Mouse (Mus musculus): ENCODE results near the gene Gpa33.
"Not testable (repeated sequence)": the region's sequence is repeated elsewhere in the genome, so short reads cannot be mapped to it uniquely, and the experiment has no call there.

Gene Gpa33

DNA sequence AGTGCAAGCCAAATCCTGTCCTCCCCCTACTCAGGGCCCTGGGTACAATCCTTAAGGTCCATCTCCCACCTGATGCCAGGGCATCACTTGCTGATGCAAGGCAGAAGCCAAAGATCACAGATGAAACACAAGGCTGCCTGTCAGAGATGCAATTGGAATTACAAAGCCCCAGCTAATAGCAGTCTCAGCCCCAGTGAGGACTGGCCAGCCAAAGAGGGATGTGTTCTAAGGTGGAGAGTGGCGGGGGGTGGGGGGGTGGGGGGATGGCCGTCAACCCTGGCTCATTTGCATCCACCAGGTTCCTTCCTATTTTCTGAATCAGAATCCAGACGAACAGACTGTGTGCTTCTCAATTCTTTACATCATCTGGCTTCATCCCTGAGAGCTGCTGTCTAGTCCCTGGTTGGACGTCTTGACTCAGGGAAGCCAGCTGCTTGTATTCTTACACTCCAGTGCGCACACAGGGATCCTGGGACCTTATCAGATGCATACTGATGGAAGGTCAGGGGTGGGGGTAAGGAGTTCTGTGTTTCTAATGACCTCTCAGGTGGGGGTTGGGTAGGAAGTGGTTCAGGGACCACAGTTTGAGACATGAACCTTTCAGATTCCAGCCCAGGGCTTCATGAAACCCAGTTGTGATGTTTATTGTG lies 5.2 kb downstream of the Gpa33 start:
- DNase-seq = no peak

DNA sequence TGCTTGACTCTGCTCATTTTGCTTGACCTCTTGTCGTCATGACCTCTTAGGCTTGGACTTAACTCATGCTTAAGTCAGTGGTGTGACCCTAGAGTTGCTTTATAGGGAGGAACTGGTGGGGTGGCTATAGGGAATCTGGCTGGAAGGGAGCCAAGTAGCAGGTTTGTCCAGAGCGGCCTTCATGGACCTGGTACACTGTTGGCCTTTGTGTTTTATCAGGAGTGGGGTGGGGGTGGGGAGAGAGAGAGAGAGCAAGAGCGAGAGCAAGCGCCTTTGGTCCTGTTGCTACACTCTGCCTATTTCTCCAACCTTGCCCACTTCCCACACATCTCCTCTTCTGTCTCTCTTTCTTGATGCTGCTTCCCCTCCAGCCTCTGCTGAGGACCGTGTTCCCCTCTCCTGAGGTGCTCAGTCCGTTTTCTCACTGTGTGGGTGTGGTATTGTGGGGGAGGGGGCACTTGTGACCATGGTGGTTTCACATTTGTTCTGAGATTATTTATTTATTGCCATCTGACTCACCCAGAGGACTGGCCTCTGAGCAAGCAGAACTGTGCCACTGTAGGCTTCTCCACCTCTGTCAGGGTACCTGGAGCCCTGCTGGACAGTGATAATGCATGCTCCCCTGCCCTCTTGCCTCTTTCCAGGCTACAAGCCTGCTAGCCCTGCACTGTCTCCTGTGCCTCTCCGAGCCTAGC lies 7.4 kb downstream of the Gpa33 start:
- DNase-seq = peak in 1 of 2 experiments; percentile 48

DNA sequence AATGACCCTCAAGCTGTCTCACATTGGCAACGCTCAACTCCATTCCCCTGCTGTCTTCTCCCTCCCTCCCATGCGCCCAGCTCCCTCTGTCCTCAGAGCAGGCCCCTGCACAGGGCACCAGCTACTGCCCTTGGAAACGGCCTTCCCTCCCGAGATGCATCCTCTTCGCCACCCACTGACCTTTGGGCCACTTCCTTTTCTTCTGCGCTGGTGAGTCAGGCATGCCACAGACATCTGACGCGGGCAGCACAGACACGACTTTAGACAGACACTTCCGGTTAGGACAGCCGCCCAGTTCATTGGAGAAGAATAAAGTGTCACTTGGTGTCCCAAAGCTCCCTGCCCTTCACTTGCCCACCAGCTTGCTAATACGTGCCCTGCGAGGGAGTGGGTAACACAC lies 8.1 kb downstream of the Gpa33 start:
- peak; percentile 73 to 74 for DNase-seq

DNA sequence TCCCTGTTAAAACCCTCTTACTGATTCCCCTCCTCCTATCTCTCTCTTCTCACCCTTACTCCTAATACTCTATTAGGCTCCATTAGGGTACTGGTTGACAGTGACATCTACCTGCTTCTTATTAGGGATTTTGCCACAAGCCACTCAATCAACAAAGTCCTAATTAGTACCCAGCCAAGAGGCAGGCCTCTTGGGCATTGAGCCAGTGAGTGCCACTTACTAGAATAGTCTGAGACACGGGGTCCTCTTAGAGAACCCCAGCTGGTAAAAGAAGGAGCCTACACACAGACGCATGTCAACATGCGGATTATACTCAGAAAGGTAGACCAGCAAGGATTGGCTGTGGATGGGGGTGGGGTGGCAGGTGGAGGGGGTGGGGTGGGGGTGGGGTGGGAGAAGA lies 9.1 kb downstream of the Gpa33 start:
- no peak for DNase-seq

DNA sequence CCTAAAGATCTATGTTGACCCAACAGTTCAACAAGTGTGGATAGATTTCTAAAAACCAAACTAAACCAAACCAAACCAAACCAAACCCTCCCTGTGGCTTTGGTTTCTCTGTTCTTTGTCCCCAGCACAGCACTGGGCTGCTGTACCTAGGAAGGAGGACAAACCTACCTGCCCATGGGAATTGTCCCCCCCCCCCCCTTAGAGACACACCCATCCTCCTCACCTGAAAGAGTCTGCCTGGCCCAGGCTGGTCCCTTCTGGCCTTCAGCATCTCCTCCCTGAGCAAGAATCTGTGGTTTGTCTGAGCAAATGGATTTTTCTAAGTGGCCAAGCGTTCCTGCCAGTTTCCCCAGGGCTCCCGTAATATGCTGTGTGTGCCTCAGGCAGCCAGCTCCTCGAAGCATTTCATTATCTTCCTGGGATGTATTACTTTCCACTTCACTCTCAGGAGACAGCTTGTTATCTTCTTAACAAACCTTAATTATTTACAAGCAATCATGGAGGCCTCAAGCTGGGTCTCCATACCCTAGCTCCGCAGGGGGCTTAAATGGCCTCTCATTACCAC lies 9.7 kb downstream of the Gpa33 start:
- DNase-seq = no peak

DNA sequence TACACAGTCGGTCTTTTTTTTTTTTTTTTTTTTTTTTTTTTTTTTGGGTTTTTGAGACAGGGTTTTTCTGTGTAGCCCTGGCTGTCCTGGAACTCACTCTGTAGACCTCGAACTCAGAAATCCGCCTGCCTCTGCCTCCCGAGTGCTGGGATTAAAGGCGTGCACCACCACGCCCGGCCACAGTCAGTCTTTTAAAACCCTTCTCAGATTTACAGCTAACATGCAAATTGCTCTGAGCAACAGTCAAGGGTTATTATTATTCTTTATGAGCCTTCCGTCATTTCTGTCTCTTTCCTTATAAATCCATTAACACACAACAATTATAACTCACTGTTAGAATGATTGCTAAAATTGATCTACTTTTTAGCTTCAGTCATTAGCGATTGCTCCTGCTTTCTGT lies 11.8 kb downstream of the Gpa33 start:
- DNase-seq = not testable (repeated sequence)

DNA sequence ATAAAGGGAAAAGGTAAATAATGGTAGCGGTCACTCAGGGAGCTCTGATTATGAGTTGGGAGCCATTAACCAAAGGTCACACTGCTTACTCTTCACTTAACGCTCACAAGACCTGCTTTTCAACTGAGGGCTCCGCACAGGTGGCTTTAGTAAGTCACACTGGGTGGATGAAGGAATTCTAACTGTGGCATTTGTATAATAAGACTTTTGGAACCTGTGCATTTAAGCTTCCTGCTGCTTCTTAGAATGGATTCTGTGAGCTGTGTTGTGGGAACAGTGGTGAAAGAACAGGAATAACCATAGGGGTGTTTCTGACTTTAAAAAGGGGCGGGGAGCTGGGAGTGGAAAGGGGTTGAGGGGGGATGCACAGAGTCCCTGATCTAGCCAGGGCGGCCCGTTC lies 12.3 kb downstream of the Gpa33 start:
- DNase-seq = no peak

DNA sequence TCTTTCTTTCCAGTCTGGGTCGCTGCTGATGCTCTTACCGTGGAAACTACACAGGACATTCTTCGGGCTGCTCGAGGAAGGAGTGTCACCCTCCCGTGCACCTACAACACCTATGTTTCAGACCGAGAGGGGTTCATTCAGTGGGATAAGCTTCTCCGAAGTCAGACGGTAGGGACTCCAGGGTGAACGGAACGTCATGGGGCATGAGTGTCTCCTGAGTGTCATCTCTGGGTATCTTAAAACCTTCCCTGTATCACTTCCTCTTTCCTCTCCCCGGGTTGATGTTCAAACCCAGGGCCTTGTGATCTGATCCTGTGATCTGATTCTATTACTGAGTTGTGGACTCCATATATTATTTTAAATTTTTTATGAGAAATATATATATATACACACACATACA lies 16.6 kb downstream of the Gpa33 start:
- DNase-seq = no peak

DNA sequence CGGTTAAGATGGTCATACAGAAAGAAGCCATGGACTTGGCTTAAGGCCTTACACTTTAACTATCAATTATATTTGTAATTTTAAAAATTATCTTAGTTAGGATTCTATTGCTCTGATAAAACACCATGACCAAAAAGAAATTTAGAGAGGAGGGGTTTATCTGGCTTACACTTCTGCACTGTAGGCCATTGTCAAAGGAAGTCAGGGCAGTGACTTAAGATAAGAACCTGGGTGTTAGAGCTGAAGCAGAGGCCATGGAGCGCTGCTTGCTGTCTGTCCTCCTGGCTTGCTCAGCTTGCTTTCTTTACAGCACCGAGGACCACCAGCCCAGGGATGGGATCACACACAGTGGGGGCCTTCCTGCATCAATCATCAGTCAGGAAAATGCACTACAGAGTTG lies 17.6 kb downstream of the Gpa33 start:
- DNase-seq = no peak

DNA sequence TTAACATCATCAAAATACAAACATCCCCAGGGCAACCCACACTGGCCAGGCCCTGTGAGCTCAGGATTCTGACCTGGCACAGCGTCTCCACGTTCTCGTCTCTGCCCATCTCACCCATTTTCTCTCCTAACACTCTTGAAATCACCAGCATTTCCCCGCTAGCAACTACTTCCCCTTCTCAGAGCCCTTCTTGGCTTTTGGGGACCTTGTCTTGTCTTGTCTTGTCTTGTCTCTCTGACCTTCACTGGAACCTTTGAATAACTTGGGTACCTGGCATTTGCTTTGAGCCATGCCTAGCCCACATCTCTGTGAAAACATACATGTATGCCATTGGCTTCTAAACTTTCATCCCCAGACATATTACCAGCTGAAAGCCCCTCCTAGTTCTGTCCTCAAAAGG lies 19.4 kb downstream of the Gpa33 start:
- no peak for DNase-seq

DNA sequence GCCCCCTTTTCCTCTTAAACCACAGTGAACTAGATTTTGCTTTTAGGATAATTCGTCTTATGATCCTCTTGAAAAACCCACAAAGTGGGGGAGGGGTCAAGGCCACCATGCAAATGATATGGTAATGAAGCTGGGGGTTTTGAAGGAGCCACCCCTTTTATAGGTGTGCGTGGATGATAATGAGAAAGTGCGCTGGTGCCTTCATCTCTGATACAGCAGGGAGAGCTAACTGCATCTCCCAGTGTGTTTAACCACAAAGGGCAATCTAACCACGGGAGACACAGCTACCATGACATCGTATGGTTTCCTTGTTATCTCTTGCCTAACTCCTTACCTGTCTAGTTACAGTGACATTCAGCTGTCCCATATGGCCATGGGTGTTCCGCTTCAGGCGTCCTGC lies 20.0 kb downstream of the Gpa33 start:
- no peak for DNase-seq

DNA sequence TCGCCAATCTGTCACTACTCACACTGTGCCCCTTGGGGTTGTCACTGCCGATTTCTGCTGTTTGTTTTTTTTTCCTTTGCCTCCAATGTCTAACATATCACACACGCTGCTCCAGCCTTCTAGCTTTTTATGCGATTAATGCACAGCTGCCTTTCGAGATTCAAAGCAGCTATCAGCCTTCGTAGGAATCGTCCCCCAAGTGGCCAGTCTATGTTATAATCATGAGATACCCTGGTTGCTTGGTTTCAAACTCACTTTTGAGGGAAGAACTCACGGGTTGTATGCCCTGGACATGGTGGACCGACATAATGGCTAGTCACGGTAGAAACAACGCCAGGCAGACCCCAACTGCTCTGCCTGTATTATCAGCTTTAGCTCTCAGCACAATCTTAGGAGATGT lies 21.3 kb downstream of the Gpa33 start:
- no peak for DNase-seq

DNA sequence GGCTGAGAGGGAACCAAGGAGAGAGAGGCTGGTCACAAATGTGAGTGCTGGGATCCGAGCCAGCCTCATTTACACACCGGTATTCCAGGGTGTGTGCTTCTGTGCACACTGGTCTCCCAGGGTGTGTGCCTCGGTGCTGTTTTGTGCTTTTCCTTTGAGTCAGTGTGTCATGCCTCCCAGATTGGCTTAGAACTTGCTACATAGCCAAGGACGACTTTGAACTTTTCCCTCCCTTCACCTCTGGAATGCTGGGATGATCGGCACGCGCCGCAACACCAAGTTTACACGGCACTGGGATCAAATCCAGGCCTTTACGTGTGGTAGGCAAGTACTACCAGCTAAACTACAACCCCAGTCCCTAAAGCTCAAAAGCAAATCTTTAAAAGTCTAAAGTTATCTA lies 22.0 kb downstream of the Gpa33 start:
- no peak for DNase-seq

DNA sequence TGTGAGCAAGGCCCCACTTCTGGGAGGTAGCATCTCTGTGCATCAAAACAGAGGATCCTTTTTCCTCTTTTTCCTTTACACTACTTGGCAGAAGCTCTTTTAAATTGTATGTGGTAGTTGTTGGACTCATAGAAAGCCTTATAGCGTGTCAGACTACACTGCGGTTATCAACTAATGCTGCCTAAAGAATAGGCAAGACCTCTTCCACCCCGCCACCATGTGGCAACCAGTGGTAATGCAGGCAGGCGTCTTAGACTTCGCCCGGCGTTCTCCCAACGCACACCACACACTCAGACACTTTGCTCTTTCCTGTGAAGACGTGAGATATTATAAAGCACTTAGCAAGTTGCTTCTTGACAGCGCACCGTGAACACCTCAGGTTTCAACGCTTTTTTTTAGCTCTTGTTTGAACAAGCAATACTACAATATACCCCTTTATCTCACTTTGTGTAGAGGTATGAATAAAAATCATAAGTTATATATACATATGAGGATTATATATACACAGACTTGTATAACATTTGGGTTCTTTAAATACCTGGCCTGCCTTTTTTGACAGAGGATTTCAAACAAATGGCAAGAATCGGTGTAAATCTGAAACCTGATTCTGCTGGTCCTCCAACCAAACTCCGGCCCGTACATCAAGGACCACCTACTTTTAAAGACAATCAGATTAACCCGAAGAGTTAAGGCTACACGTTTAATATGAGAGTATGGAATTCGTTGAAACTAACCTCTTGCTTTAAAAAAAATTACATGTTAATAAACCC lies 23.5 kb downstream of the Gpa33 start:
- peak; percentile 83 to 91 for DNase-seq

DNA sequence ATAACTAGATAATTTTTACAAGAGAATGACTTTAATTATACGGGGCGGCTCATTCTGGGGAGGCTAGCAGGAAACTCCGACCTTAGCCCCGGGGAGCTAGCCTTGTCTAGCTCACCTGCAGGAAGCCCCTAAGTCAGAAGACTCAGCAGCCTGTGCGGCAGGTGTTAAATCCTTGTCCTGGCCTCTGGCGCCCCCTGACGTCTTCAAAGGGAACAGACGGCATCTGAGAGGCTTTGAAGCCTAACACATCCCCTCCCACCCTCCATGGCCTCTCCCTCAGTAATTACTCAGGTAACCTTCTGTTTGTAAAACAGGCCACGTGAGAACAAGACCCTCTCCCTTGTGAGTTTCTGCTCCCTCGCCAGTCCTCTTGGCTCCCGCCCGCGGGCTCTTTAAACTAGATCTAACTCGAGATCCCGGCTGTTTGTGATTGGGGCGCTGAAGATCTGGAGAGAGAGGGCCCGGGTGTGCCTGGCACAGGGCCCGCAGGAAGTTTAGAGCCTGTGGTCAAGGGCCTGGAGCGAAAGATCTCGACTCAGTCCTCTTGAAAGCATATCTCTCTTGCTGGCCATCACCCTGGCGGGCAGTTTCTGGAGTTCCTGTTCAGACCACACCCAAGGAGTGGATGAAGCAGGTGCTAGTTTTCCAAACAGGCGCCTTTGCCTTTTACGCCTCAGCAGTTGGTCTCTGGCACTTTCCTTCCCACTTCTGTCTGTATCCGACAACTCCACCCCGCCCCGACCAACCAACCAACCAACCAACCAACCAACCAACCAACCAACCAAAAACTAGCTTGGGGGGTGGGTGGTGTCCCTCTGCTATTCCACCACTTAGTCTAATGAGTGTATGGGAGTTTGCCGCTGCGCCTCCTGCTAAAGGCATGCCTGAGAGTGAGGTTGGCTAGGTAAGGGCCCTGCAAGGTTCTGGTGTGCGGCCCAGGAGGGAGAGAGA lies 24.4 kb downstream of the Gpa33 start:
- peak; percentile 68 to 80 for DNase-seq

DNA sequence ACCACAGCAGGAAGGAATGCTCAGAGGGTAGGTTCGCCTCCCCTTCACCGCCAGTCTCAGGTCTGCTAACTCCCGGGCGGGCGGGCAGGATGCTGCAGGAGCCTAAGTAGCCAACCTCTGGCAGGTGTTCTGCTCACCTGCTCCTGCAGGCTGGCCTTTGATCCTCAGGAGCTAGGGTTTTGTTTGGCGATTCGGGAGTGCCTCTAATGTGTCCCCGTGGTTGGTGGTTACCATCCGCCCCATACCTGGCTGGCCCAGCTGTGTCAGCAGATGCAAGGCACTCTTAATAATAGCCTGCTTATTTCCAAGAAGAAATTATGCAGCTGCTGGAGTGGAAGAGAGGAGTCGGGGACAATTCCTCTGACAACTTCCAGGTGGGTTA lies 25.1 kb downstream of the Gpa33 start:
- DNase-seq = no peak

DNA sequence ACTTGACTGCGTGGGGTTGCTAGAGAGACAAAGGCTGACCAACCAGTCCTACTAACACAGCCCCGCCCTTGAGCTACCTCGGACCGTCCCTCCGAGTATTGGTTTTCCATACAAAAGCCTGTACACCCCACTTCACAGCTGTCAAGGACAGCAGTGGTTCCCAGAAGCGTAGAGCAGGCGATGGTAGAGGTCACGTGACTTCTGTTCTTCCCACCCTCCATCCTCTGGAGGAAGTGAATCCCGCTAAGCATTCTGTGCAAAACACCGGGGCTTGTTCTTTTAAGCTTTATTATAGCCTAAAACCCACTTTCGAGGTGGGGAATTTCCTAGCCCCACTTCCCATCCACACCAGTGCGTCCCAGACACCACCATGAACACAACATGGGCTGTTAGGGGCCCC lies 27.7 kb downstream of the Gpa33 start:
- DNase-seq = no peak

DNA sequence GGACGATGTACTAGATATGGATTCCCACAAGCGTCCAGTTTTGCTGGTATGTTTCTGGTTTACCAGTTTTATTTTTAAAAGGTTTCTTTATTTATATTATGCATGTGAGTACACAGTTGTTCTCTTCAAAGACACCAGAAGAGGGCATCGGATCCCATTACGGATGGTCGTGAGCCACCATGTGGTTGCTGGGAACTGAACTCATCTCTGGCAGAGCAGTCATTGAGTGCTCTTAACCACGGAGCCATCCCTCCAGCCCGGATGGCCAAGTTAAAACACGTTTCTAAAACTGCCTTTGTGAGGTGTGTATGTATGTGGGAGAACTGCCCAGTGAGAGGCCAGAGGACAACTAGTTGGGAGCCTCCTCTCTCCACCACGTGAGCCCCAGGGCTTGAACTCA lies 28.6 kb downstream of the Gpa33 start:
- DNase-seq = no peak

DNA sequence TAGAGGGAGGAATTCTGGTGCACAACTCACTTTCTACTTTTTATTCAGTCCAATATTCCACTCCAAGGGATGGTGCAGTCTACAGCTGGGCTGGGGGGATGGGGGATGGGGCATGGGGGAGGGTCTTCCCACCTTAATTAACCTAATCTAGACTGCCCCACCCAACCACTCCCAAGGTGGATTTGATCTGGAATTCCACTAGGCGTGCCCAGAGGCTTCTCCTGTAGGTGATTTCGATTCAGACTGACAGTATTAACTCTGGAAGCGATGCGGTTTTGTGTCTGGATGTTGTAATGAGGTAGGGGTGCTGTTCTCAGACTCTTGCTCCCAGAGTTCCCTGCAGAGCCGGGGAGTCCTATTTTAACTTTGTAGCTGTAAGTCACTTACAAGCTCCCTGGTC lies 30.1 kb downstream of the Gpa33 start:
- no peak for DNase-seq

DNA sequence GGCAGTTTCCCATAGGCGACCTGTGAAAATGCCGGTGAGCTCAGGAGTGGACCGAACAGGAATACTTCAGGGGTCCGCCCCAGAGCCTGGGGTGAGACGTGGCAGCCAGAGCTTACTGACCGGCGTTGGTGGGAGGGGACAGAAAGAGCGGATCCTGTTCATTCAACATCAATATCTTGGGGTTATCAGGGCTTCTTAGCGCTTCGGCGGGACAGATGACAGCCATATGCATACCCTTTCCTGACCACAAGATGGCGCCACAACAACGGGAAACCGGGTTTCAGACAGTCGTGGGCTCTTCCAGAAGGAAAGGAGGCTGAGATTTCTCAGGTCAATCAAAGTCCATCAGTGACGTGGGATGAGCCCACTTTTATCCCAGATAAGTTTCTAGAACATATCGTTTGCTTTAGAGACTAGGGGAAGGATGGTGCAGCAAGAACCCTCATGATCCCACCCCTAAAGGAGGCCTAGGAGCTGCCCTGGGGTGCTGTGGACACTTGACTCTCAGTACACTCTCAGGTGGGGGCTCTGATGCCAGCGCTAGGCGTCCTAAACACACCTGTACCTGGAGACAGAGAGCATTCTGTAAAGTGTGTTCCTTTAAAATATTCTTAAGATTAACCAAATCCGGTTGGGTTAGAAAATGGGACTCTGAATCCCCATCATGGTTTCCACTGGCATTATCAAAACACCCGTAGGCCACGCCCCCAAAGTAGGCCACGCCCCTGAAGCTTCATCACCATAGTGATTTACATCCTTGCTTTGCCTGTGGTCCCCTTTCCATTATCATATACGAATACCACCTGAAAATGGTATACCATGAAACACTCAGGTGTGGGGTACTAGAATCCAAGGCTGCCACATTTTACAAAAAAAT lies 30.8 kb downstream of the Gpa33 start:
- DNase-seq = peak; percentile 53 to 76

DNA sequence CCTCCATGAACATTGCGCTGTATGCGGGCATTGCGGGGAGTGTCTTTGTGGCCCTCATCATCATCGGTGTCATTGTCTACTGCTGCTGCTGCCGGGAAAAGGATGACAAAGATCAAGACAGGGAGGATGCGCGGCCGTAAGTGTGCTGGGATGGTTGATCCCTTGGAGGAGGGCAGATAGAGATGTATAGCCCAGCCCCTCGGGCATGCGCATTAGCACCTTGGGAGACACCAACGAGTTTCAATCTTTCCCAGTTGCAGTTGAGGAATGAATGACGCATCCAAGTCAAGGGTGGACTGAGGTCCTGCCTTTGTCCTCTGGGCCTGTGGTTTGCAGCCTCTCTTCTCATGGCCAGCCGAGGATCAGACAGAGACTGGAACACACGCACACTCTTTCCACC lies 34.5 kb downstream of the Gpa33 start:
- no peak for DNase-seq

DNA sequence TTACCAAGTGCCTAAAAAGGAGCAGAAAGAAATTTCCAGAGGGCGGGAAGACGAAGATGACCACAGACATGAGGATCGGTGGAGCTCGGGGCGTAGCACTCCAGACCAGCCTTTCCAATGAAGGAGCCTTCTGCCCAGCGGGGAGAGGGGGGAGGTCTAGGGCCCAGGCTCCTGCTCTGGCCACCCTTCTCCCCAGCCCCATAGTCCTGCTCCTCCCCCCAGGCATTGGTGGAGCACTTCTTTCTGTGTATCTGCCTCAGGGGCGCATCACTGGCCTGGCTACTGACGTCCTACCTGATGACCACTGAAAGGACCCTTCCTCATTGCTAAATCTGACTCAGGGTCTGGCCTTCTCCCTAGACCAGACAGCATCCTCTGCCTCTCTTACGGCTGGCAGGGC lies 35.1 kb downstream of the Gpa33 start:
- DNase-seq = no peak

Data from lung, postnatal 4 days (tissue).